Mouse (Mus musculus) olfactory bulb, adult 2 months (tissue): Measurements from ENCODE around the gene Fap.

Experiments used
- CTCF ChIP-seq: fragments of 200-500 bp; IDR thresholded peaks from 2 replicates; pipeline ENCODE4 v1.5.1; 2012; ENCODE audit warnings: low read depth, mild to moderate bottlenecking, low read length, moderate library complexity; ENCODE audit not compliant: insufficient read depth
- POLR2A ChIP-seq: fragments of 200-500 bp; IDR thresholded peaks from 2 replicates; pipeline ENCODE4 v1.6.1; 2012; ENCODE audit warnings: mild to moderate bottlenecking, low read depth, low read length, moderate library complexity; ENCODE audit not compliant: insufficient read depth

GRCm38 (mm10) chr2:62454033-62454432 lies 119.8 kb downstream of the Fap start:
- TF ChIP-seq POLR2A, result no peak
- no peak for TF ChIP-seq CTCF
